Mouse (Mus musculus) cortical plate, adult 2 months (tissue): ENCODE results near the gene Mgat5. TPM values are rescaled to one million over a fixed set of nuclear protein-coding genes. Genes with fewer than 3 reads are reported as not detected.

Experiments used
- H3K27ac ChIP-seq: fragments of 200-500 bp; 2 replicates; pipeline ENCODE4 v1.5.1; 2012; ENCODE audit warnings: low read length, control low read depth, inconsistent platforms; ENCODE audit not compliant: insufficient read depth
- H3K4me1 ChIP-seq: fragments of 200-500 bp; 2 replicates; pipeline ENCODE4 v1.6.1; 2011; ENCODE audit warnings: low read length; ENCODE audit not compliant: control insufficient read depth, insufficient read depth
- H3K4me3 ChIP-seq: fragments of 200-500 bp; 2 replicates; pipeline ENCODE4 v1.5.1; 2011; ENCODE audit warnings: mild to moderate bottlenecking, low read length, control low read depth; ENCODE audit not compliant: insufficient read depth
- CTCF ChIP-seq: fragments of 200-500 bp; IDR thresholded peaks from 2 replicates; pipeline ENCODE4 v1.5.1; 2011; ENCODE audit warnings: mild to moderate bottlenecking, control low read depth, low read length; ENCODE audit not compliant: insufficient read depth; ENCODE audit errors: extremely low read depth
- POLR2A ChIP-seq: fragments of 200-500 bp; IDR thresholded peaks from 2 replicates; pipeline ENCODE4 v1.6.1; 2011; ENCODE audit warnings: mild to moderate bottlenecking, low read length, control low read depth; ENCODE audit not compliant: insufficient read depth; ENCODE audit errors: extremely low read depth
- polyA plus RNA-seq: library from polyadenylated mRNA; depleted of rRNA; stranded (reverse); fragments of >200 nt; gene quantifications from 2 replicates; pipeline ENCODE4 v1.2.3, GENCODE M21; 2012

The Mgat5 gene
- polyA plus RNA-seq, 1 experiment, result 32.9 TPM

DNA sequence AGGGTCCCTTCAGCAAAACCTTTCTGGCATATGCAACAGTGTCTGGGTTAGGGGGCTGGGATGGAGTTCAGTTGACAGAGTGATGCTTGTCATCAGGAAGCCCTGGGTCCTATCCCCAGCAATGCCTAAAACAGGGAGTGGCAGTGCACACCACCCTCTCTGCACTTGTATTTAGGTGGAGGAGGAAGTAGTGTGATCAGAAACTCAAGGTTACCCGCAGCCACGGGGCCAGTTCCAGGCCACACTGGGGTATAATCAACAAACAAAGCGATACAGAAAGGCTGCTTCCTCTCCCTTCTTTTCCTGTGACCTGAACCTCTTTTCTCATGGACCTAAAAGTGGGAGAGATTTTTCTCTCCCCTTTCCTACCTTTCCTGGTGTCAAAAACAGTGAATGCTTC is 116.8 kb downstream of the Mgat5 start:
- Histone ChIP-seq H3K27ac (no peak overlapping the region), H3K4me1 (peaks cover 4% of the 10 kb centered on the region; the same call in 1 of the 2 replicates), H3K4me3 (no peak overlapping the region)
- TF ChIP-seq CTCF (no peak), POLR2A (no peak)

DNA sequence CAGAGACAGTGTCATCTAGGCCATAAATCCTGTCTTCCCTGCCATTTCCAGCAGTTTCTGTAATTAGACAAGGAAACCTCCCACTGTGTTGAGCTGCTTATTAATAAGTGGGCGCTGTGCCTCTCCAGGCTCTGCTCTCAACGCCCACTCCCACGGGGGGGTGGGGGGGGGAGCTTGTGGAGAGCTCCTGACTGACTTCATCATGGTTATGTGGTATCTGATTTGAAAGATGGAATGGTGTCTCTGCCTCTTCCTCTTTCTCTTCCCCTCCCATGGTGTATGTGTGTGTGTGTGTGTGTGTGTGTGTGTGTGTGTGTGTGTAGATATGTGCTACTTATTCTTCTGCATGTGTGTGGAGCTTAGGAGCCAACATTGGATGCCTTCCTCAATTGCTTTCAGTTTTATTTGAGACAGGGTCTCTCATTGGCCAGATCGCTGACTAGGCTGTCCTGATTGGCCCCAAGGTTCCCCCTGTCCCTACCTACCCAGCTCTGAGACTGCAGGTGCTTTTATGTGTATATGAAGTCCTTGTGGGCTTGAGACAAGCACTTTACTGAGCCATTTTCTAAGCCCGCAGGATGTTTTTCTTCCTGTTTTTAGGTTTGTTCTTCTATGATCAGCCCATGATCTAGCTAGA is 117.5 kb downstream of the Mgat5 start:
- TF ChIP-seq POLR2A (no peak), CTCF (no peak)

GRCm38 (mm10) chr1:127325601-127326198 is 120.9 kb downstream of the Mgat5 start:
- TF ChIP-seq POLR2A, result no peak
- no peak for TF ChIP-seq CTCF
- H3K27ac ChIP-seq, result no peak overlapping the region
- no peak overlapping the region for H3K4me3 ChIP-seq
- H3K4me1 ChIP-seq, result peaks cover 11% of the 10 kb centered on the region

More for the DNA sequence above, 117.5 kb downstream of the Mgat5 start:
- Histone ChIP-seq H3K4me1 (peaks cover 4% of the 10 kb centered on the region; the same call in 1 of the 2 replicates), H3K27ac (no peak overlapping the region), H3K4me3 (no peak overlapping the region)

DNA sequence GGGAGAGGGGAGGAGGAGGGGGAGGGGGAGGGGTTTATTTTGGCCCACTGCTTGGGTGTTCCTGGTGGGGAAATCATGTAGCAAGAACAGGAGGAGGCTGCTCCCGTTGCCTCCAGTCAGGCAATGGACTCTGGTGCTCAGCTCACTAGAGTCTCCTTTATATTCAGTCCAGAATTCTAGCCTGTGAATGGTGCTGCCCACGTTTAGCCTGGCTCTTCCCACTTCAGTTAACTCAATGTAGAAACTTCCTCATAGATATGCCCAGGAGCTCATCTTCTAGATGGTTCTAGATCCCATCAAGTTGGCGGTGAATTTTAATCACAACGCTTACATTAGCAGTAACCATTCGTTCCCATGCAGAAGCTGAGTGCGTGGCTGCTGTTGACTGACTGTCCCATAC is 123.0 kb downstream of the Mgat5 start:
- peaks cover 11% of the 10 kb centered on the region for H3K4me1 ChIP-seq
- TF ChIP-seq POLR2A (0 out of 2 replicates have a peak, but pooled peaks have one; percentile 17), CTCF (no peak)
- H3K27ac ChIP-seq, result no peak overlapping the region
- no peak overlapping the region for H3K4me3 ChIP-seq

- TF ChIP-seq POLR2A (no peak), CTCF (no peak)
- Histone ChIP-seq H3K27ac (no peak overlapping the region), H3K4me1 (peaks cover 11% of the 10 kb centered on the region)
Measured at GRCm38 (mm10) chr1:127328354-127328875, 123.6 kb downstream of the Mgat5 start.

GRCm38 (mm10) chr1:127329810-127330209 is 125.0 kb downstream of the Mgat5 start:
- no peak overlapping the region for H3K27ac ChIP-seq
- H3K4me3 ChIP-seq, result no peak overlapping the region
- TF ChIP-seq POLR2A (no peak), CTCF (no peak)
- peaks cover 11% of the 10 kb centered on the region for H3K4me1 ChIP-seq

More at GRCm38 (mm10) chr1:127328354-127328875, 123.6 kb downstream of the Mgat5 start:
- no peak overlapping the region for H3K4me3 ChIP-seq

DNA sequence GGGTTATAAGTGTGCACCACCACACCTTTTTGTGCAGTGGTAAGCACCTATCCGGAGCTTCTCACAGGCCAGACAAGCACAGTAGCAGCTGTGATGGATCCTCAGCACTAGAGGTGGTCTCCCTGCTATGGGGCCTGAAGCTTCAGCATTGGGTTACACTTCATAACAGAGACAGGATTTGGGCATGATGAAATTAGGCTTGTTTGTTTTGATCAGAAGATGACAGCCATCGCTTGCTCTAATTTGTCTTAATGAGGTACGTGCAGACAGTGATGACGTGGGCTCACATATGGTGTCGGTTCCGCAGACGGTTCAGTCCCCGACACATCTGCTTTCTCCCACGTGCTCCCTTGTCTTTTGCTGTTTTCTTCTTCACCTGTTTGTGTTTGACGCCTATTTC is 132.9 kb downstream of the Mgat5 start:
- Histone ChIP-seq H3K4me3 (no peak overlapping the region), H3K27ac (no peak overlapping the region), H3K4me1 (peaks cover 3% of the 10 kb centered on the region; the same call in 1 of the 2 replicates)
- TF ChIP-seq CTCF (no peak), POLR2A (no peak)

- H3K4me1 ChIP-seq, result peaks cover 3% of the 10 kb centered on the region; the same call in 1 of the 2 replicates
Measured at GRCm38 (mm10) chr1:127338833-127339487, 134.1 kb downstream of the Mgat5 start.

DNA sequence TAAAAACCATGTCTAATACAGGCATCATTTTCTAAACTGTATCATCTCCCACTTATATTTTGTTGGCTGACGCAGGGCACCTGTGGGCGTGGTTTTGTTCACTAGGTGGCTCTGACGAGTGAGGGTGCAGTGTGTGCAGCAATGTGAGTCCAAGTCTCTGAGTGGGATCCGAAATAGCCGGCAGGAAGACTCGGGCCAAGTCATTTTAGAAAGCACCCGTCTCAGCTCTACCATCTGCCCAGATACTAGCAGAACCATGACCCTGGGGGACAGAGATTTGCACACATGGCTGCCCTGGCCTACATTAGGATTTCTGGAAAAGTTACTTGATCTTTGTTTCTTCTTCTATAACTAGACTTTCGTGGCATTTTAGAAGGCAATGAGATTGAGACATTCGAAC is 135.5 kb downstream of the Mgat5 start:
- TF ChIP-seq CTCF (no peak), POLR2A (no peak)
- Histone ChIP-seq H3K4me3 (no peak overlapping the region), H3K4me1 (peaks cover 3% of the 10 kb centered on the region; the same call in 1 of the 2 replicates), H3K27ac (no peak overlapping the region)

More at GRCm38 (mm10) chr1:127338833-127339487, 134.1 kb downstream of the Mgat5 start:
- H3K27ac ChIP-seq, result no peak overlapping the region
- TF ChIP-seq CTCF (no peak), POLR2A (no peak)
- H3K4me3 ChIP-seq, result no peak overlapping the region

DNA sequence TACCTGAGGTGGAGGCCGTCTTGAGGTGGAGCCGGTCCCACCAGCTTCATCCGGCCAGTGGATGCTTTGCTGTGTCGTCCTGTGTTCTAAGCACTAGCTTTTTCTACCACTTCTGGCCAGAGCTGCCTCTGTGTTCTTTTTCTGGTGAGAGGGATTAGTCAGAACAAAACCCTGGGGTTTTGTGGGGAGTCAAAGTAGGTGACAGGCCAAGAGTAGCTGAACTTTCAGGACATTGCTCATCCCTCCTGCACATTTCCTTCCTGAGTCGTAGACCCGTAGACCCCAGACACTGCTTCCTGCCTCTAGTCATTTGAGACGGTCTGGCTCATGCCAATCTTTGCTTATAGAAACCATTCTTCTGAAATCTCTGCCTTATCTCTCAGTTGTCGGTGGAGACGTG is 140.1 kb downstream of the Mgat5 start:
- no peak overlapping the region for H3K27ac ChIP-seq
- no peaks in the 10 kb centered on the region; the same call in 1 of the 2 replicates for H3K4me1 ChIP-seq
- TF ChIP-seq POLR2A (no peak), CTCF (no peak)
- H3K4me3 ChIP-seq, result no peak overlapping the region
